Mouse (Mus musculus) ZHBTc4 (cell line): ENCODE measurements at regions not wholly inside any gene's neighbourhood (a gene's known extent, or its start where the extent isn't known, plus 50 kb on each side); places are given as distances from the start of the nearest gene placed in this dataset.

Experiments
- DNase-seq: peaks from one replicate; pipeline ENCODE4 v3.0.0-alpha.2; 2011; ENCODE audit warnings: low read depth, low spot score

GRCm38 (mm10) chr19:60148313-60148965 is 78.1 kb downstream of the Fam204a start:
- DNase-seq: no peak

DNA sequence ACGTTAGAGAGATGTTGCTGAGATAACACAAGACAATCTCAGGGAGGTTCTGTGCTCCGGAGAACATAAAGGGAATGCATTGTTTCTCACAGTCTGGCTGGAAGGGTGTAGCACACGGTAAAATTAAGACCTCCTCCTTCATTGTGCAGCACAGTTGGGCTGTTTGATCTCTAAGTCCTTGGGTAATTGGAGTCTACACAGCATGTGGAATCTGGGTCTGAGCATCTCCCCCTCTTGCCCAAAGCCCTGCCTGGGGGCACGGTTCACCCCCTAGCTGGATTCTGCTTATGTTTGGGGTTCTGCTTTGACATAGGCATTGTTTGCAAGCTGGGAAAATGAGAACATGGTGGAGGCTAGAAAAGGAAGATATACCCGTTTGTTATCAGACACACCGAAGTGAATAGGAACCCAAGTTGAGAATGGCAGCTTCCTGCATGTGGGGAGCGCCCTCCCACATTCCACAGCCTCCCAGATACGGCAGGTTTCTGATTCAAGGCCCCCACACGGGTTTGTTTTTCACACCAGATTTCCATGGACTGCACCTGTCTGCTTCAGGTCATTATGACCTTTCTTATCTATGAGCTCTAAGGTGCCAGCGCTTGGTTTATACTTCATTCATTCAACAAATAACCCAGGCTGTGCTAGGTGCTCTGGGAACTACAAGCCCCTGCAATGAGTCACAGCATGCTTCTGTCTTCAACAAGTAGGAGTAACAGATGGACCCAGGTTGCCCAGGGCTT is 79.9 kb downstream of the Fam204a start:
- peak; percentile 45 for DNase-seq

GRCm38 (mm10) chr19:60145242-60145641 is 81.3 kb downstream of the Fam204a start:
- no peak for DNase-seq

GRCm38 (mm10) chr19:60144336-60144989 is 82.0 kb downstream of the Fam204a start:
- peak; percentile 86 for DNase-seq

GRCm38 (mm10) chr19:60138881-60139280 is 87.6 kb downstream of the Fam204a start:
- no peak for DNase-seq

DNA sequence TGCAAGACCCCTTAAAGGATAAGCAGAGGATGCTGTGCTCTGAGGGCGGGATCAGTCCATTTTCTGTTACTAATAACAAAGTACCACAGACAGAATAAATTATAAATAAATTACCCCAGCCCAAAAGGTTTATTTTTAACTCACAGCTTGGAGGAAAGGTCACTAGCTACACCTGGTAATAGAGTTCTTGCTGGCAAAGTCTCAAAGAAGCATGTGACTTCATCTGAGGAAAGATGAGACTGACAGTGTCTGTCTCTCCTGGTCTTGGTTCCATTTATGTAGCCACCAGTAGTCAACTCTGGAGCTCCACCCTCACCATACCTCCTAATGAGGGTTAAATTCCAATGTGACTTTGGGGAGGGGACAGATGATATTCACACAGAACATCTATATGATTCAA is 90.0 kb downstream of the Fam204a start:
- DNase-seq: no peak

- DNase-seq: no peak
Measured at GRCm38 (mm10) chr19:60134447-60135328, 91.8 kb downstream of the Fam204a start.

DNA sequence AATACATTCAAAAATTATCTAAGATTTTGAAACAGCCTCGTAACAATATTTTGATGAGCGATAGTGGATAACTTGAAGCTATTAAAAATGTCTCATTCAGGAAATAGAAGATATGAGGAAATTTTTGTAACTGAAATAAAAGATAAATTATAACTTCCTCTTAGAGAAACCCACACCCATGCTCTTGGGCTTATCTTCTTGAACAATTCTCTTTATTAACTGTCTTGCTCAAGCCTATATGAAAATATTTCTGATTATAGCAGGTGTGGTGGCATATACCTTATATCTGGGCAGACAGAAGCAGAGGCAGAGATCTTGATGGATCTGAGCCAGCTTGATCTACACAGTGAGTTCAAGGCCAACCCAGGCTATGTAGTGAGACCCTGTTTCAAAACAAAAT is 96.9 kb downstream of the Fam204a start:
- DNase-seq: no peak

DNA sequence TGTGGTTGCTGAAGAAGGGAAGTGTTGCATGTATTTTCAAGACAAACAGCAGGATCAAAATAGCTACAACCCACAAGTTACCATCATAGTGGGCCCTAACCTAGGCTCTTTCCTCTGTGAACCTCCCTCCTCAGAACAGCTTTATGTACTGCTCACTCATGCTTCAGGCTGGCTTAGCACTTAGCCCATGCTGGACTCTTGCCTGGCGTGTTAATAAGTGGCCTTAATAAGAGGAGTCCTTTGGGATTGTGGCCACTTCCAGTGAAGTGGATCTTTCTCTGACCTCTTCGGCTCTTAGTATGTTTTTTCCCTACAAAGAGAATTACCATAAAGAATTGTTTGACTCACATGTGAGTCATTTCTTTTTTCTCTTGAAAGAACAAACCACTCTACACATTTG is 101.9 kb downstream of the Fam204a start:
- DNase-seq: no peak

DNA sequence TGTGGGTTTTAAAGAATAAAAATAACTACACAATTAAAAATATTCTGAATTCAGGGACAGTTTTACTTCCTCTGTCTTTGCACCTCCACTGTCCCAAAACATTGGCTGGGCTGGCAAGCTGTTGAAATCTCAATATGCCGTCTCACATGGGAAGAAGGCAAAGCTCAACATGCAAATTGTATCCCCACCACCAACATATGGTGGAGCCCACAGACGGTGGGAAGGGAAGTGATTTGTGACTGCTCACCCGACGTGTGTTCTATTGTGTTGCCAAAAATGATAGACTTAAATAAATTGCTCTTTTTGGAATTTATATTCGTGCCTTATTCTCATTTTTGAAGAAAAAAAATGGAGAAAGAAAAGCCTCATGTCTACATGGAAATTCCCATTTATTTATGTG is 105.6 kb downstream of the Fam204a start:
- no peak for DNase-seq

- no peak for DNase-seq
Measured at GRCm38 (mm10) chr19:60119051-60119450, 107.5 kb downstream of the Fam204a start.

DNA sequence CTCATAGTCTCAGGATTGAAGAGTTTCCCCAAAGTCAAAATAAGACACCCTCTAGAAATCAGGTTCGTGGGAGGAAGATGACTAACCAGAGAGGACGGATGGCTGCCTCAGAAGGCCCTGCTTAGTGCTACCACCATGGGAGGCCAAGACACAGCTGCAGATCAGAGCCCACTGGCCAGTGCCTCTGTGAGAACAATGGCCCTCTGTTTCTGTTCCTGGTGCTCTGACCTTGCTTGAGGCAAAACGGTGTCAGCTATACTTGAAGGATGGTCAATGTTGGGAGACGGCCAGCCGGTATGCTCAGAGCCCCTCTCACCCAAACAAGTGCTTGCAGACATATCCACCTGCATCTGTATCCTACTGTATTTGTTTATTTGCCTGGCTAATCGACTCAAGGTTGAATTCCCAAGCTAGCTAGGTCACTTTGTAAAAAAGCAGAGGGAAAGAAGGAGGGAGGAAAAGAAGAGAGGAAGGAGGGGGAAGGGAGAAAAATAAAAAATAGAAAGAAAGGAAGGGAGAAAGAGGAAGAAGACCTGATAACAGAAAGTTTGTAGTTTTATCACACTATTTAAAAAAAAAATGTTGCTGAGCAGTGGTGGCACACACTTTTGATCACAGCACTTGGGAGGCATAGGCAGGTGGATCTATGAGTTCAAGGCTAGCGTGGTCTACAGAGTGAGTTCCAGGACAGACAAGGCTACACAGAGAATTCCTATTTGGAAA is 112.7 kb downstream of the Fam204a start:
- DNase-seq: no peak

GRCm38 (mm10) chr19:60110278-60110677 is 116.2 kb downstream of the Fam204a start:
- no peak for DNase-seq

DNA sequence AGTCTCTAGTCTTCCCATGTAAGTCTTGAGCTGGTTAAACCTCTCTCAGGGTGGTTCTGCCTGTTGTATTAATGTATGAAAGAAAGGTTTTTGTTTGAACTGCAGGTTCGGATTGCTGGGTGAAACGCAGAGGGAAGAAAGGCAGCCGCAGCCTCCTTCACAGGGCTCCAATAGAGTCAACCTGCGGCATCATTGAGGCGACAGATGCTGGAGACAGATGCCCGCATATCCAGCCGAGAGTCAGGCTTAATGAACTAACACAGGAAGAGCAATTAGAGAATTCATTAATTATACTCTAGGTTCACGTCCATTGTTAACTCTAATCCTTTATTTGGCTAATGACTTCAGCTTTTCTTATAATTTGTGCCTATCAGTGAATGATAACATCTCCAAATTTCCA is 117.0 kb downstream of the Fam204a start:
- no peak for DNase-seq

- DNase-seq: no peak
Measured at GRCm38 (mm10) chr19:60097915-60098314, 128.6 kb downstream of the Fam204a start.

DNA sequence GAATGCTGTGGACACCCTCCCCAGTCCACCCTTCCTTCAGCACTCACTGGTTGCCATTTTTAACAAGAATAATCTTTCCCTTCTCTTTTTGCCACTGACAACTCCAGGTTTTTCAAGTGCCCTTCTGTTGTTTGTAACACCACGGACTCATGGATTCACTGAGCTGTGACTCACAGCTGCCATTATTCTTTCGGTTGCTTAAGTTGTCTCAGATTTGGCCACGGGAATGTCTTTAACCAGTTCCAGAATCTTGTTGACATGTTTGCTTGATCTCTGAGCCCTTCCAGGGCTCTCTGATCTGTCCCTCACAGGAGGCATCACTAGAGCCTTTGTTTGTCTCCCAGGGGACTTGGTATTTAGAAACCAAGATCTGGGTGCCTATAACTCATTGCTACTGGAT is 131.5 kb upstream of the Rab11fip2 start:
- no peak for DNase-seq

- DNase-seq: peak; percentile 69
Measured at GRCm38 (mm10) chr19:60073328-60073727, 129.9 kb upstream of the Rab11fip2 start.

GRCm38 (mm10) chr19:60066183-60066582 is 122.7 kb upstream of the Rab11fip2 start:
- DNase-seq: no peak

DNA sequence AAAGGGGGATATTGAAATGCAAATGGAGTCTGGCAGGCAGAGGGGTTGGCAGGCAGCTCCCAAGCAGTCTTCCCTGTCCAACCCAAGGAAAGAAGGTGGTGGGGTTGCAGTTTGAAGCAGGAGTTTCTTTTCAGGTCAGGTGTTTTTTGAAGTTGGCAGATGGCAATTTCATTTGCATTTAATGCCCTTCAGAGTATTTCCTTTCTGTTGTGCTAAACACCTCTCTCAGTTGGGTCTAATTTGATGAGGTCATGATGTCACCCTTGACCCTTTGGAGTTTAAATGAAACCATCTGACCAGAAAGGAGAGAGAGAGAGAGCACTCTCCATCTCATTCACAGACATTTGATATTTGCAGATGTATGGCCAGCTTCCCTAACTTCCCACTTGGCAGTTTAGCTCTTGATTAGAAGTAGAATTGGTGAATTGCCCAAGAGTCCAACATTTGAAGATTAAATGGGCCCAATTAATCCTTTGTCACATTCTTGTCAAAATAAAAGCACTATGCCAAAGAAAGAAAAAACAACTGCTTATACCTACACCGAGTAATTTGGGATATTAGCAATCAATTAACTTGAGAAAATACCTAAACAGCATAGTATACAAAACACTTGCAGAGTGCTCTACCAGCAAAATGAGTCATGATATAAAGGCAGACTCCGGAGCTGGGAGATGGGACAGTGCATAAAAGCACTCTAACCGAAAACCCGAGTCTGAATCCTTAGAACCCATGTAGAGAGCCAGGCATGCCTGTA is 111.8 kb upstream of the Rab11fip2 start:
- DNase-seq: peak; percentile 82

- DNase-seq: no peak
Measured at GRCm38 (mm10) chr19:60051151-60051550, 107.7 kb upstream of the Rab11fip2 start.
